Mouse (Mus musculus): ENCODE results near the gene Plekha7. TPM values are rescaled to one million over a fixed set of nuclear protein-coding genes. Genes with fewer than 3 reads are reported as not detected.

Plekha7 gene
- polyA plus RNA-seq, 1 experiment from 2014 or later, result 11.8 TPM

DNA sequence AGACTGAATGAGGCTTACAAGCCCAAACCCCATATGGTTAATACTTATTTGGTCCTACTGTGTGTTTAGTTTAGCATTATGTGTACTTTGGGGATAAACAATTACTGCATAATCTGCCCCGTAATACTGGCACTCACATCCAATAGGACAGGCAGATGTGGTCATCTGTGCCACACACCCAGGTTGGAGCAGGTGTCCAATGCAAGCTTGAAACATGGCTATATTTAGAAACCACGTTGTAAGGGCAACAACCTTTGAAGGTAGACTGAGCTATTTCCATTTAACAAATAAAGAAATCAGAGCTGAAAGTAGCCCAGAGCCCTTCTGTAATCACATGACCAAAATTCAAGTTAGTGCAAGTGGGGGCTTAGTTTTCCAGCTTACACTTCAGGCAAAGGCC is 107.6 kb downstream of the Plekha7 start:
- Histone ChIP-seq H3K36me3 (ENCODE audit: insufficient read depth, low read length) (no peaks in the 10 kb centered on the region), H3K27ac (0 out of 2 replicates have a peak overlapping the region, but pooled peaks have one; percentile 25), H3K4me2 (ENCODE audit: low read length) (no peak overlapping the region), H3K27me3 (ENCODE audit: insufficient read depth, low read length) (no peaks in the 10 kb centered on the region), H3K9ac (ENCODE audit: low read depth, low read length) (no peak overlapping the region), H3K4me3 (replicated peaks; ENCODE audit: low read depth, low read length) (no peak overlapping the region), H3K9me3 (replicated peaks; ENCODE audit: low read length) (no peaks in the 10 kb centered on the region), H3K4me1 (replicated peaks; ENCODE audit: insufficient read depth, low read length) (peaks cover 21% of the 10 kb centered on the region)
- TF ChIP-seq CTCF (IDR thresholded peaks at IDR 0.05; ENCODE audit: low read depth), result no peak
- no peak for DNase-seq (ENCODE audit: low spot score)
- WGBS, result 69% methylated on average over 2 of the region's 2 CpGs
- no peak for ATAC-seq (replicated peaks; ENCODE audit: low FRiP score, low read depth)

DNA sequence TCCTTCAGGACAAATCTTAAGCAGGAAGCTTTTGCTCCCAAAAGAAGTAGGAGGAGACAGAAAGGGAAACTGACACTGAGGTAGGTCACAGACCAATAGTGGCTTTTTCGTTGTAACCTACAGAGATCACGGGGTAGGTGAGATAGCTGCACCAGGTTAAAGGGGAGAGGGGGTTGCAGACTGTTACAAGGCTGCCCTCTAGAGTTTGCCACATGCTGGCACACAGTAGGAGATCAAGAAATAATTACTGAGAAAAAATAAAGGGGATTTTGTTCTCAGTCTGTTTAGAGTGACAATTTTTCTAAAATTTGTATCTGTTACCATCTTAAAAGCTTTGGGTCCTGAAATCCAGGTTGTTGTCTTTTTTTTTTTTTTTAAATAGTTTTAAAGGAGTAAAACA is 109.3 kb downstream of the Plekha7 start:
- Histone ChIP-seq H3K27ac (no peak overlapping the region), H3K4me3 (replicated peaks; ENCODE audit: low read depth, low read length) (no peak overlapping the region), H3K4me1 (replicated peaks; ENCODE audit: insufficient read depth, low read length) (peaks cover 19% of the 10 kb centered on the region), H3K9ac (ENCODE audit: low read depth, low read length) (no peak overlapping the region), H3K4me2 (ENCODE audit: low read length) (no peak overlapping the region), H3K9me3 (replicated peaks; ENCODE audit: low read length) (no peaks in the 10 kb centered on the region), H3K36me3 (ENCODE audit: insufficient read depth, low read length) (no peaks in the 10 kb centered on the region), H3K27me3 (ENCODE audit: insufficient read depth, low read length) (no peaks in the 10 kb centered on the region)
- 33% methylated on average over 2 of the region's 2 CpGs for WGBS
- no peak for DNase-seq (ENCODE audit: low spot score)
- peak; percentile 12; the same call in 1 of the 2 replicates for TF ChIP-seq CTCF (IDR thresholded peaks at IDR 0.05; ENCODE audit: low read depth)
- no peak for ATAC-seq (replicated peaks; ENCODE audit: low FRiP score, low read depth)

DNA sequence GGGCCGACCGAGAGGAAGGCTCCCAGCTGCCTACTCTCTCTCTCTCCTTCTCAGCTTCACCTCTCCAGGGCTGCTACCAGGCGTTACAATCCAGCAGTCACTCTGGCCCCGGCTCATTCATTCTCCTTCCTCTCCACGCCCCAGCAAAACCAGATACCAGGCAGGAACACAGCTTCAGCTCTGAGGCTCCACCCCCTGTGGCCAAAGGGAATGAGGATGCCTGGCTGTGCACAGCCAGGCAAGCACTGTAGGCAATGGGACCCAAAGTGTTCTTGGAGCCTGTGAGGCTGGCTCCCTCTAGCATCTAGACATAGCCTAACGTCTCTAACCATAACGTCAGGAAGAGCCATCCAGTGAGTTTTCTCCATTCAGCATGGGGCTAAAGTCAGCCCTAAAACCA is 109.8 kb downstream of the Plekha7 start:
- H3K27me3 ChIP-seq (ENCODE audit: insufficient read depth, low read length), result no peaks in the 10 kb centered on the region
- H3K27ac ChIP-seq, result peak overlapping the region; percentile 19; the same call in 1 of the 2 replicates
- H3K4me2 ChIP-seq (ENCODE audit: low read length), result no peak overlapping the region
- DNase-seq (ENCODE audit: low spot score), result peak; percentile 60
- 0 out of 2 replicates have a peak, but pooled peaks have one; percentile 7 for TF ChIP-seq CTCF (IDR thresholded peaks at IDR 0.05; ENCODE audit: low read depth)
- WGBS, result 4% methylated on average over 7 of the region's 7 CpGs
- no peaks in the 10 kb centered on the region for H3K9me3 ChIP-seq (replicated peaks; ENCODE audit: low read length)
- H3K36me3 ChIP-seq (ENCODE audit: insufficient read depth, low read length), result no peaks in the 10 kb centered on the region
- H3K4me1 ChIP-seq (replicated peaks; ENCODE audit: insufficient read depth, low read length), result peaks cover 18% of the 10 kb centered on the region
- H3K9ac ChIP-seq (ENCODE audit: low read depth, low read length), result no peak overlapping the region
- no peak for ATAC-seq (replicated peaks; ENCODE audit: low FRiP score, low read depth)
- no peak overlapping the region for H3K4me3 ChIP-seq (replicated peaks; ENCODE audit: low read depth, low read length)

DNA sequence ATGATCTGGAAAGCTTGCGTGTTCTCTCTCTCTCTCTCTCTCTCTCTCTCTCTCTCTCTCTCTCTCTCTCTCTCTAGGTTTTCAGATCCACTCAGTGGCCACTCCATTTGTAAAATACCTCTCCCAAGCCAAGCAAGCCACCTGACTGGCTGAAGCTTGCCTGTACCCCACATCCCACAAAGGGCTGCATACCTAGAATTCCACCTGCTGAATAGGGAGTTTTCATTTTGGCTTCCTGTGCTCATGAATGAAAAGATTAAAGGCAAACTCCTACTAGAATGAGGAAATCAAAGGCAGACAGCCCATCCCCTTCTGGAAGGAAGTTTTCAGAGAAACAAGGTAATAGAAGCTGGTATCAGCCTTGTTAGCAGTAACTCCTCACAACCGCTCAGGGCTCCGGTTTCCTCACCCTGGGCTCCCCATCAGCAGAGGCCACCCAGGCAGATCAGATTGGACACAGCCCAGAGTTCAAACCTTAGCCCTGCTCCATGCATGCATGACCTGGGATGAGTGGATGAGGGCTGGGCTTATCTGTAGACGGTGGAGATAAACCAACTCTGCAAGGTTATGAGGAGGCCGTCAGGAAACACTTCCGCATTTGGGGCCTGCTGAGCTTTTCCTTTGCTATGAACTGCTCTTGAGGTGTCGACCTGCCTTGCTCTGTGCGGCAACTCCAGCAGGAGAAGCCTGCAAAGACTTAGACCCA is 111.0 kb downstream of the Plekha7 start:
- H3K4me3 ChIP-seq (replicated peaks; ENCODE audit: low read depth, low read length), result no peak overlapping the region
- peak overlapping the region; percentile 31; the same call in 1 of the 2 replicates for H3K27ac ChIP-seq
- H3K9me3 ChIP-seq (replicated peaks; ENCODE audit: low read length), result no peaks in the 10 kb centered on the region
- H3K9ac ChIP-seq (ENCODE audit: low read depth, low read length), result no peak overlapping the region
- H3K4me1 ChIP-seq (replicated peaks; ENCODE audit: insufficient read depth, low read length), result peaks cover 15% of the 10 kb centered on the region
- WGBS, result 44% methylated on average over 8 of the region's 8 CpGs
- no peaks in the 10 kb centered on the region for H3K36me3 ChIP-seq (ENCODE audit: insufficient read depth, low read length)
- no peaks in the 10 kb centered on the region for H3K27me3 ChIP-seq (ENCODE audit: insufficient read depth, low read length)
- H3K4me2 ChIP-seq (ENCODE audit: low read length), result no peak overlapping the region
- peak; percentile 30 for DNase-seq (ENCODE audit: low spot score)
- no peak for ATAC-seq (replicated peaks; ENCODE audit: low FRiP score, low read depth)
- no peak for TF ChIP-seq CTCF (IDR thresholded peaks at IDR 0.05; ENCODE audit: low read depth)

DNA sequence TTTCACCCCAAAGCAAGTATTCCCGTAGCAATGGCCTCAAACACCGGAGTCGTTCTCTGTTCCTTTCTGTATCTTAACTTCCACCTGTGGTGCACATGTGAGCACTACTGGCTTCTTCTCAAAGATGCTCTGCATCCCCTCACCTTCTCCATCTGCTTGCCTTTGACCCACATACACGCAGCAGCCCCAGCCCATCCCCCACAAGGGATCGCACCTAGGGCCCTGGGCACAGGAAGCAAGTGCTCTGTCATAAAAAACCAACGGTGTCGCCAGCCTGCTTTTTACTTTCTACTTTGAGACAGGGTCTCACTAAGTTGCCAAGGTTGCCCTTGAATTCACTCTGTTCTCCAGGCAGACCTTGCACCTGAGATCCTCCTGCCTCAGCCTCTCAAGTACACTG is 113.2 kb downstream of the Plekha7 start:
- ATAC-seq (replicated peaks; ENCODE audit: low FRiP score, low read depth) (no peak), DNase-seq (ENCODE audit: low spot score) (no peak)
- no peak overlapping the region for H3K9ac ChIP-seq (ENCODE audit: low read depth, low read length)
- TF ChIP-seq CTCF (IDR thresholded peaks at IDR 0.05; ENCODE audit: low read depth), result no peak
- no peak overlapping the region for H3K27ac ChIP-seq
- 69% methylated on average over 7 of the region's 7 CpGs for WGBS
- no peak overlapping the region for H3K4me3 ChIP-seq (replicated peaks; ENCODE audit: low read depth, low read length)
- no peak overlapping the region for H3K4me2 ChIP-seq (ENCODE audit: low read length)
- H3K36me3 ChIP-seq (ENCODE audit: insufficient read depth, low read length), result no peaks in the 10 kb centered on the region
- H3K4me1 ChIP-seq (replicated peaks; ENCODE audit: insufficient read depth, low read length), result peaks cover 15% of the 10 kb centered on the region
- no peaks in the 10 kb centered on the region for H3K27me3 ChIP-seq (ENCODE audit: insufficient read depth, low read length)
- H3K9me3 ChIP-seq (replicated peaks; ENCODE audit: low read length), result no peaks in the 10 kb centered on the region

DNA sequence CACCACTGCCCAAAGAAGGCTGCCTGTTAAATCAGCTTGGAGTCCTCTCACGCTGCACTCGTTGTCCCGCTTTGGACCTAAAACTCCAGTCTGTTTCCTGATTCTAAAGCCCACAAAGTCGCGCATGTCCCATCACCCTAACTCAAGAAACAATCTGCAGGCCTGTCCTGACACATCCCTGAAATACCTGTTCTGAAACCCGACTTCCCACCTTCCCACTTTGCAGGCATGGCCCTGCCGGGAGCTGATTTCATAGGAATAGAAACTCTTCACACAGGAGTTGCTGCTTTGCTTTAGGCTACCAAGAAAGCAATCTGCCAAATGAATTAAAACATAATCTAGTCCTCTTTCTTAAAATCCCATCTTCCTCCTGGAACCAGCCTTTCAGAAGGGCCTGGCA is 115.2 kb downstream of the Plekha7 start:
- Histone ChIP-seq H3K36me3 (ENCODE audit: insufficient read depth, low read length) (no peaks in the 10 kb centered on the region), H3K27ac (no peak overlapping the region), H3K27me3 (ENCODE audit: insufficient read depth, low read length) (no peaks in the 10 kb centered on the region), H3K4me3 (replicated peaks; ENCODE audit: low read depth, low read length) (no peak overlapping the region), H3K4me1 (replicated peaks; ENCODE audit: insufficient read depth, low read length) (peaks cover 6% of the 10 kb centered on the region), H3K9ac (ENCODE audit: low read depth, low read length) (no peak overlapping the region), H3K4me2 (ENCODE audit: low read length) (no peak overlapping the region), H3K9me3 (replicated peaks; ENCODE audit: low read length) (0 out of 2 replicates have a peak, but pooled peaks cover 3% of the 10 kb centered on the region)
- WGBS, result 87% methylated on average over 7 of the region's 7 CpGs
- ATAC-seq (replicated peaks; ENCODE audit: low FRiP score, low read depth) (no peak), DNase-seq (ENCODE audit: low spot score) (no peak)
- no peak for TF ChIP-seq CTCF (IDR thresholded peaks at IDR 0.05; ENCODE audit: low read depth)

Data from kidney, postnatal 0 days (tissue).